Mouse (Mus musculus) lung, embryonic 14.5 days (tissue): ENCODE results near the gene Stat5a. TPM values are rescaled to one million over a fixed set of nuclear protein-coding genes. Genes with fewer than 3 reads are reported as not detected.

Source experiments
- ATAC-seq: fragments of 200-750 bp; cut with Nextera tagmentation; 2 replicates; pipeline ENCODE4 v1.8.0; 2017; ENCODE audit warnings: mild to moderate bottlenecking, moderate TSS enrichment, moderate library complexity; ENCODE audit not compliant: insufficient read depth
- DNase-seq: peaks from one replicate; pipeline ENCODE4 v3.0.0-alpha.2; 2015
- H3K27ac ChIP-seq: fragments of 300-500 bp; sonication (generic); 2 replicates; pipeline ENCODE4 v1.5.1; 2014; ENCODE audit warnings: low read depth, mild to moderate bottlenecking, moderate library complexity
- H3K27me3 ChIP-seq: fragments of 300-500 bp; sonication (generic); 2 replicates; pipeline ENCODE4 v1.6.1; 2014; ENCODE audit warnings: low read length, control low read depth; ENCODE audit not compliant: insufficient read depth
- H3K36me3 ChIP-seq: fragments of 300-500 bp; sonication (generic); 2 replicates; pipeline ENCODE4 v1.6.1; 2014; ENCODE audit warnings: control low read depth; ENCODE audit not compliant: insufficient read depth
- H3K4me1 ChIP-seq: fragments of 300-500 bp; sonication (generic); 2 replicates; pipeline ENCODE4 v1.6.1; 2014; ENCODE audit warnings: antibody characterized with exemption, control low read depth; ENCODE audit not compliant: insufficient read depth
- H3K4me2 ChIP-seq: fragments of 300-500 bp; sonication (generic); 2 replicates; pipeline ENCODE4 v1.6.1; 2014; ENCODE audit warnings: mild to moderate bottlenecking
- H3K4me3 ChIP-seq: fragments of 300-500 bp; sonication (generic); 2 replicates; pipeline ENCODE4 v1.5.1; 2014; ENCODE audit warnings: low read depth, low read length
- H3K9ac ChIP-seq: fragments of 300-500 bp; sonication (generic); 2 replicates; pipeline ENCODE4 v1.6.1; 2014
- H3K9me3 ChIP-seq: fragments of 300-500 bp; sonication (generic); 2 replicates; pipeline ENCODE4 v1.6.1; 2016; ENCODE audit warnings: low read depth, low read length, control low read depth
- CTCF ChIP-seq: IDR thresholded peaks from 2 replicates; pipeline ENCODE4 v1.5.1; 2016; ENCODE audit warnings: antibody characterized with exemption, low read depth
- WGBS: fragments of 180-500 bp; shearing (Covaris S2); extraction: QIAGEN DNeasy Blood & Tissue Kit; methylation state at CpG from one replicate; pipeline ENCODE4 v1.1.7; 2014; 5-methylcytosine and 5-hydroxymethylcytosine counted together
- polyA plus RNA-seq: library from polyadenylated mRNA; unstranded; fragments of >200 nt; fragmentation: Nextera tagmentation; extraction: Ambion mirVana; gene quantifications from 2 replicates; pipeline ENCODE4 v1.2.1, GENCODE M21; 2014

The Stat5a gene
- polyA plus RNA-seq, 1 experiment from 2014 or later, result 5.8 TPM

GRCm38 (mm10) chr11:100836923-100837702, 22.0 kb upstream of the Stat5a start:
- H3K27ac ChIP-seq, result no peak overlapping the region
- ATAC-seq (no peak), DNase-seq (no peak)
- TF ChIP-seq CTCF, result peak; percentile 60
- no peaks in the 10 kb centered on the region for H3K4me1 ChIP-seq
- no peak overlapping the region for H3K4me3 ChIP-seq
- no peaks in the 10 kb centered on the region for H3K27me3 ChIP-seq
- peaks cover 4% of the 10 kb centered on the region; the same call in 1 of the 2 replicates for H3K9me3 ChIP-seq
- H3K4me2 ChIP-seq, result no peak overlapping the region
- no peaks in the 10 kb centered on the region for H3K36me3 ChIP-seq
- 63% methylated on average over 9 of the region's 9 CpGs for WGBS
- H3K9ac ChIP-seq, result no peak overlapping the region

GRCm38 (mm10) chr11:100838894-100839293, 20.3 kb upstream of the Stat5a start:
- 90% methylated on average over 9 of the region's 9 CpGs for WGBS
- Histone ChIP-seq H3K9ac (no peak overlapping the region), H3K27ac (no peak overlapping the region), H3K4me1 (no peaks in the 10 kb centered on the region), H3K4me3 (no peak overlapping the region), H3K9me3 (peaks cover 4% of the 10 kb centered on the region; the same call in 1 of the 2 replicates), H3K27me3 (no peaks in the 10 kb centered on the region), H3K36me3 (no peaks in the 10 kb centered on the region), H3K4me2 (no peak overlapping the region)
- TF ChIP-seq CTCF, result no peak
- no peak for DNase-seq
- ATAC-seq, result no peak

GRCm38 (mm10) chr11:100839523-100839922, 19.6 kb upstream of the Stat5a start:
- Histone ChIP-seq H3K4me2 (no peak overlapping the region), H3K4me3 (no peak overlapping the region), H3K4me1 (no peaks in the 10 kb centered on the region), H3K27me3 (no peaks in the 10 kb centered on the region), H3K9me3 (peaks cover 4% of the 10 kb centered on the region; the same call in 1 of the 2 replicates), H3K27ac (no peak overlapping the region), H3K9ac (no peak overlapping the region), H3K36me3 (no peaks in the 10 kb centered on the region)
- 54% methylated on average over 8 of the region's 8 CpGs for WGBS
- no peak for TF ChIP-seq CTCF
- no peak for ATAC-seq
- DNase-seq, result no peak

- H3K27ac ChIP-seq, result peak overlapping the region; percentile 12; the same call in 1 of the 2 replicates
- no peak overlapping the region for H3K9ac ChIP-seq
- peak; percentile 51 for DNase-seq
- no peaks in the 10 kb centered on the region for H3K27me3 ChIP-seq
- H3K36me3 ChIP-seq, result no peaks in the 10 kb centered on the region
- no peak overlapping the region for H3K4me3 ChIP-seq
- TF ChIP-seq CTCF, result no peak
- no peak for ATAC-seq
- 61% methylated on average over 12 of the region's 12 CpGs for WGBS
- H3K4me2 ChIP-seq, result no peak overlapping the region
- peaks cover 4% of the 10 kb centered on the region; the same call in 1 of the 2 replicates for H3K9me3 ChIP-seq
- no peaks in the 10 kb centered on the region for H3K4me1 ChIP-seq
These were observed 18.3 kb upstream of the Stat5a start for GRCm38 (mm10) chr11:100840866-100841265.

- Histone ChIP-seq H3K4me3 (no peak overlapping the region), H3K9ac (no peak overlapping the region), H3K36me3 (no peaks in the 10 kb centered on the region), H3K9me3 (peaks cover 4% of the 10 kb centered on the region; the same call in 1 of the 2 replicates), H3K4me1 (no peaks in the 10 kb centered on the region), H3K27ac (no peak overlapping the region), H3K27me3 (no peaks in the 10 kb centered on the region), H3K4me2 (no peak overlapping the region)
- TF ChIP-seq CTCF, result no peak
- DNase-seq, result no peak
- 74% methylated on average over 7 of the region's 7 CpGs for WGBS
- ATAC-seq, result no peak
These were observed 17.1 kb upstream of the Stat5a start for GRCm38 (mm10) chr11:100842025-100842424.

GRCm38 (mm10) chr11:100843070-100843669, 16.0 kb upstream of the Stat5a start:
- ATAC-seq (no peak), DNase-seq (no peak)
- Histone ChIP-seq H3K27ac (no peak overlapping the region), H3K4me3 (no peak overlapping the region), H3K9ac (no peak overlapping the region), H3K4me2 (no peak overlapping the region), H3K27me3 (no peaks in the 10 kb centered on the region), H3K36me3 (no peaks in the 10 kb centered on the region), H3K4me1 (peaks cover 4% of the 10 kb centered on the region), H3K9me3 (no peaks in the 10 kb centered on the region)
- no peak for TF ChIP-seq CTCF
- WGBS, result 91% methylated on average over 8 of the region's 8 CpGs

- ATAC-seq (no peak), DNase-seq (no peak)
- Histone ChIP-seq H3K4me2 (no peak overlapping the region), H3K27ac (no peak overlapping the region), H3K4me3 (no peak overlapping the region), H3K4me1 (peaks cover 12% of the 10 kb centered on the region), H3K36me3 (no peaks in the 10 kb centered on the region), H3K9me3 (no peaks in the 10 kb centered on the region), H3K9ac (no peak overlapping the region), H3K27me3 (no peaks in the 10 kb centered on the region)
- TF ChIP-seq CTCF, result no peak
- 88% methylated on average over 4 of the region's 4 CpGs for WGBS
These were observed 15.0 kb upstream of the Stat5a start for GRCm38 (mm10) chr11:100844121-100844520.
